Mouse (Mus musculus) common myeloid progenitor, adult 5-6 weeks (primary cell): ENCODE measurements around the gene Dyrk4. TPM values are rescaled to one million over a fixed set of nuclear protein-coding genes. Genes with fewer than 3 reads are reported as not detected.
A peak's percentile ranks its signal among the peaks of the same experiment; 100 is the strongest.

ENCODE experiments used
- ATAC-seq: replicated peaks from 2 replicates; pipeline ENCODE4 v1.8.0; 2016; ENCODE audit warnings: low read depth, mild to moderate bottlenecking, moderate TSS enrichment, inconsistent platforms; ENCODE audit not compliant: poor library complexity, severe bottlenecking
- total RNA-seq: library from RNA; stranded (forward); fragments of 200-1000, 187-1606 nt; gene quantifications from 2 replicates; pipeline ENCODE4 v1.2.3, GENCODE M21; 2017

Gene Dyrk4
- total RNA-seq, 1 experiment from 2014 or later, result not detected

- ATAC-seq, result peak; percentile 99
Measured at GRCm38 (mm10) chr6:126848712-126849704, 72.6 kb downstream of the Dyrk4 start, which contains the start of gene Ndufa9. TSS of gene Ndufa9 (minus strand) at chr6:126849136.

GRCm38 (mm10) chr6:126836628-126837027 lies 85.0 kb downstream of the Dyrk4 start:
- ATAC-seq, result no peak

Other genes with a start within 250 kb of the Dyrk4 start
- gene Kcna6, start 181.2 kb downstream of the Dyrk4 start, total RNA-seq, result not detected in 2 replicates
- gene Ndufa9, start 72.7 kb downstream of the Dyrk4 start, total RNA-seq, result 114 and 121 TPM in 2 replicates
- not detected in 2 replicates for gene Akap3, start 68.7 kb downstream of the Dyrk4 start, total RNA-seq
- gene Rad51ap1, start 17.7 kb upstream of the Dyrk4 start, total RNA-seq, result 152 and 154 TPM in 2 replicates
- 29.9 and 45.7 TPM in 2 replicates for gene D6Wsu163e, start 18.1 kb upstream of the Dyrk4 start, total RNA-seq
- gene Fgf6, start 93.7 kb upstream of the Dyrk4 start, total RNA-seq, result not detected in 2 replicates
- not detected in 2 replicates for gene Fgf23, start 151.1 kb upstream of the Dyrk4 start, total RNA-seq
- gene Tigar, start 187.7 kb upstream of the Dyrk4 start, total RNA-seq, result 4.1 and 4.8 TPM in 2 replicates
- 60.9 and 79.1 TPM in 2 replicates for gene Ccnd2, start 230.4 kb upstream of the Dyrk4 start, total RNA-seq